Mouse (Mus musculus) liver, embryonic 14.5 days (tissue): ENCODE results near the gene Inha. TPM values are rescaled to one million over a fixed set of nuclear protein-coding genes. Genes with fewer than 3 reads are reported as not detected.

ENCODE experiments used
- ATAC-seq: fragments of 200-750 bp; cut with Nextera tagmentation; 2 replicates; pipeline ENCODE4 v1.8.0; 2017; ENCODE audit warnings: moderate number of reproducible peaks, mild to moderate bottlenecking, moderate library complexity; ENCODE audit not compliant: insufficient read depth
- DNase-seq, 3 experiments: peaks; one replicate each; pipeline ENCODE4 v3.0.0-alpha.2; 2012 to 2013; ENCODE audit warnings: low read depth in 3 of 3, low spot score in 3 of 3
- H3K27ac ChIP-seq: fragments of 300-500 bp; sonication (generic); 2 replicates; pipeline ENCODE4 v1.5.1; 2014; ENCODE audit warnings: moderate library complexity, mild to moderate bottlenecking, control low read depth, inconsistent platforms
- H3K27me3 ChIP-seq: fragments of 300-500 bp; sonication (generic); 2 replicates; pipeline ENCODE4 v1.6.1; 2014; ENCODE audit warnings: mild to moderate bottlenecking, low read length, moderate library complexity; ENCODE audit not compliant: control insufficient read depth, insufficient read depth
- H3K36me3 ChIP-seq: fragments of 300-500 bp; sonication (generic); replicated peaks from 2 replicates; pipeline ENCODE4 v1.6.1; 2014; ENCODE audit warnings: low read depth; ENCODE audit not compliant: control insufficient read depth, insufficient read depth
- H3K4me1 ChIP-seq, 2 experiments: fragments of 200-500 bp in 1 of 2; fragments of 300-500 bp in 1 of 2; sonication (generic) in 1 of 2; replicated peaks; 2 replicates each; pipeline ENCODE4 v1.6.1; 2012 to 2014; ENCODE audit warnings: antibody characterized with exemption in 1 of 2, inconsistent platforms in 1 of 2, low read length in 1 of 2; ENCODE audit not compliant: control insufficient read depth in 2 of 2, insufficient read depth in 2 of 2
- H3K4me2 ChIP-seq: fragments of 300-500 bp; sonication (generic); 2 replicates; pipeline ENCODE4 v1.6.1; 2014; ENCODE audit warnings: low read depth, mild to moderate bottlenecking, control low read depth, moderate library complexity
- H3K4me3 ChIP-seq, 2 experiments: fragments of 200-500 bp in 1 of 2; fragments of 300-500 bp in 1 of 2; sonication (generic) in 1 of 2; 2 replicates each; pipeline ENCODE4 v1.5.1; 2012 to 2014; ENCODE audit warnings: low read depth in 2 of 2, low read length in 2 of 2, mild to moderate bottlenecking in 2 of 2, control low read depth in 1 of 2, inconsistent platforms in 1 of 2, moderate library complexity in 1 of 2; ENCODE audit not compliant: insufficient read depth in 1 of 2
- H3K9ac ChIP-seq: fragments of 300-500 bp; sonication (generic); replicated peaks from 2 replicates; pipeline ENCODE4 v1.6.1; 2014; ENCODE audit warnings: mild to moderate bottlenecking, control low read depth, moderate library complexity
- H3K9me3 ChIP-seq: fragments of 300-500 bp; sonication (generic); 2 replicates; pipeline ENCODE4 v1.6.1; 2016; ENCODE audit warnings: low read length, mixed read lengths; ENCODE audit not compliant: control insufficient read depth
- CTCF ChIP-seq: IDR thresholded peaks from 2 replicates; pipeline ENCODE4 v1.5.1; 2016; ENCODE audit warnings: antibody characterized with exemption, low read depth, control low read depth
- EP300 ChIP-seq: IDR thresholded peaks from 2 replicates; pipeline ENCODE4 v1.6.1; 2016; ENCODE audit warnings: antibody characterized with exemption, low read depth
- WGBS: fragments of 180-500 bp; shearing (Covaris S2); extraction: QIAGEN DNeasy Blood & Tissue Kit; methylation state at CpG from one replicate; pipeline ENCODE4 v1.1.7; 2014; ENCODE audit not compliant: insufficient replicate concordance; 5-methylcytosine and 5-hydroxymethylcytosine counted together
- polyA plus RNA-seq, 2 experiments: library from polyadenylated mRNA; depleted of rRNA in 1 of 2; stranded (reverse) in 1 of 2; unstranded in 1 of 2; fragments of >200 nt; fragmentation: Nextera tagmentation in 1 of 2; extraction: Ambion mirVana in 1 of 2; gene quantifications; 2 replicates each; pipeline versions ENCODE4 v1.2.1 to v1.2.3; 2012 to 2014

Gene Inha
- polyA plus RNA-seq, 2 experiments: 0.17 to 1.3 TPM

DNA sequence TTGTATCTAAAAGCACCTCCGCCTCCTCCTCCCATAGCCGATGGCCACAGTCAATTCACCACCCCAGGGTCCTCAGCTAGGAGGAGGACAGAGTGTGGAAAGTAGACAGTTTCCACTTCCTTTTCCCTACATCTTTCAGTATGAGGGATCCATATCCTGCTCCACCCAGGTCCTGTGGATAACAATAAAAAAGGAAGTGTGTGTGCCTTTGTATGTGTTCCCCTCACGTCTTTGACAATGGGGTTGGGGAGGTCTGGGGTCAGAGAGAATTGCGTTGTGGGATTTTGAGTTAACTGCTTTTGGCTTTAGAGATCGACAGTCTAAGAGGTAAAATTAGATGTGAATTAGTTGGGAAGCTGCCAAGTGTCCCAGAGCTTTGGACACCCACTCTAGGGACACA is 3.3 kb downstream of the Inha start:
- 33% methylated on average over 5 of the region's 5 CpGs for whole genome bisulfite sequencing
- ATAC-seq (no peak), DNase-seq (no peak)
- H3K4me2 ChIP-seq: no peak overlapping the region
- H3K9ac ChIP-seq: no peak overlapping the region
- peaks cover 0 to 8% of the 10 kb centered on the region in 2 experiments; a peak in 2 of 4 replicates for H3K4me1 ChIP-seq
- TF ChIP-seq CTCF: no peak
- no peak for TF ChIP-seq EP300
- H3K27ac ChIP-seq: no peak overlapping the region
- H3K9me3 ChIP-seq: no peaks in the 10 kb centered on the region
- H3K27me3 ChIP-seq: peaks cover 17% of the 10 kb centered on the region
- H3K4me3 ChIP-seq: no peak overlapping the region
- H3K36me3 ChIP-seq: no peaks in the 10 kb centered on the region

- Histone ChIP-seq H3K4me2 (no peak overlapping the region), H3K27me3 (peaks cover 2% of the 10 kb centered on the region; the same call in 1 of the 2 replicates), H3K27ac (no peak overlapping the region), H3K9me3 (no peaks in the 10 kb centered on the region), H3K4me3 (no peak overlapping the region), H3K4me1 (peaks cover 0 to 8% of the 10 kb centered on the region in 2 experiments; a peak in 2 of 4 replicates), H3K36me3 (no peaks in the 10 kb centered on the region), H3K9ac (no peak overlapping the region)
- ATAC-seq (no peak), DNase-seq (no peak)
- 53% methylated on average over 4 of the region's 4 CpGs for WGBS
- no peak for TF ChIP-seq CTCF
- TF ChIP-seq EP300: no peak
These were observed 4.7 kb downstream of the Inha start for GRCm38 (mm10) chr1:75511437-75512210.

GRCm38 (mm10) chr1:75512550-75512949 is 5.7 kb downstream of the Inha start:
- no peak for TF ChIP-seq EP300
- Histone ChIP-seq H3K4me2 (no peak overlapping the region), H3K36me3 (no peaks in the 10 kb centered on the region), H3K9me3 (no peaks in the 10 kb centered on the region), H3K4me1 (peaks cover 0 to 5% of the 10 kb centered on the region in 2 experiments; a peak in 2 of 4 replicates), H3K4me3 (no peak overlapping the region), H3K27me3 (no peaks in the 10 kb centered on the region; the same call in 1 of the 2 replicates), H3K9ac (no peak overlapping the region), H3K27ac (no peak overlapping the region)
- 65% methylated on average over 3 of the region's 3 CpGs for WGBS
- ATAC-seq (no peak), DNase-seq (no peak)

DNA sequence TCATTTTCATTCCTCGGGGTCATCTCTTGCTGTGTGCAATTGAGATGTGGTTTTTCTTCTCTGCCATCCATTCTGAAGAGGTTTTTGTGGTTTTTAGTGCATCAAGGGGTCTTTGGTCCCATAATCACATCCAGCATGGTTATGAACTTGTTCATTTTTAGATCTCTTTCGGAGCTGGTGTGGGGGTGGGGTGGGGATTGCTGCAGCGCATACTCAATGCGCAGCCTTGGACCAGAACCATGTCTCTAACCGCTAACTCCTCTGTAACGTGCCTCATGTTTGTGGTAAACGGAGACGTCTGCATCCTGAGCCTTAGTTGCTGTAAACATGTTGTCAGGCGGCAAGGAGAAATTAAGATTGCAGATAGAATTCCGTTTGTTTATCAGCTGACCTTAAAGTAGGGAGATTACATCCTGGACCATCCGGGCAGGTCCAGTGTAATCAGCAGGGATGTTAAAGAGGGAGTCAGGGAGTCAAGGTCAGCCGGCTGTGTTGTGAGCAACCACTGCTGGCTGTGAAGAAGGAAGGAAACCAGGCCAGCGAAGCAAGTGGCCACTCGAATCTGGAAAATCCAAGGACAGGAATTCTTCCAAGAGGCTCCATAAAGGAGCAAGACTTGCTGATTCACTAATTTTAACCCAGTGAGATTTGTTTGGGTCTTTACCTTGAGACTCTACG is 10.0 kb downstream of the Inha start:
- 51% methylated on average over 15 of the region's 15 CpGs for WGBS
- no peaks in the 10 kb centered on the region for H3K36me3 ChIP-seq
- no peak overlapping the region for H3K9ac ChIP-seq
- H3K4me2 ChIP-seq: no peak overlapping the region
- H3K4me1 ChIP-seq: peaks cover 0 to 7% of the 10 kb centered on the region in 2 experiments; a peak in 3 of 4 replicates
- H3K9me3 ChIP-seq: no peaks in the 10 kb centered on the region
- TF ChIP-seq EP300: no peak
- no peak for TF ChIP-seq CTCF
- H3K27ac ChIP-seq: no peak overlapping the region
- DNase-seq (no peak), ATAC-seq (no peak)
- H3K27me3 ChIP-seq: no peaks in the 10 kb centered on the region
- no peak overlapping the region for H3K4me3 ChIP-seq

DNA sequence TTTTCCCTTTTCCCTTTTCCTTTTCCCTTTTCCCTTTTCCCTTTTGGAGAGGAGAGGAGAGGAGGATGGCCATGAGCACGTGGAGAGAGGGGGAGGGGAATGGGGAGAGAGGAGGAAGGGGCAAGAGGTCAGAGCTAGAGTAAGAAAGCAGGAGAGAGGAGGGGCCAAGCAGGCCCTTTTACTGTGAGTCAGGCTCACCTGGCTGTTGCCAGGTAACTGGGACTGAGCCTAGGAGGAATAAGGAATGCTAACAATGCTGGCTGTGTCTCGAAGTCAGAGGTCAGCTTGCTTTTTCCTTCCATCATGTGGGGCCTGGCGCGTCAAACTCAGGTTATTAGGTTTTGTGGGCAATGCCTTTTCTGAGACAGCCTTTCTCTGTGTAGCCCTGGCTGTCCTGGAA is 11.1 kb downstream of the Inha start:
- TF ChIP-seq EP300 (no peak), CTCF (no peak)
- H3K9ac ChIP-seq: no peak overlapping the region
- H3K36me3 ChIP-seq: no peaks in the 10 kb centered on the region
- no peaks in the 10 kb centered on the region for H3K27me3 ChIP-seq
- DNase-seq (no peak), ATAC-seq (no peak)
- WGBS: 68% methylated on average over 4 of the region's 4 CpGs
- no peak overlapping the region for H3K4me2 ChIP-seq
- H3K4me1 ChIP-seq: peaks cover 7 to 9% of the 10 kb centered on the region in 2 experiments; a peak in 3 of 4 replicates
- H3K4me3 ChIP-seq: no peak overlapping the region
- H3K9me3 ChIP-seq: no peaks in the 10 kb centered on the region
- H3K27ac ChIP-seq: no peak overlapping the region
